Mouse (Mus musculus): ENCODE measurements around the gene Slc40a1. TPM values are rescaled to one million over a fixed set of nuclear protein-coding genes. Genes with fewer than 3 reads are reported as not detected.
A peak's percentile ranks its signal among the peaks of the same experiment; 100 is the strongest.

Slc40a1 gene
- polyA plus RNA-seq, 1 experiment from 2014 or later = 65.5 TPM

- Histone ChIP-seq H3K9me3 (ENCODE audit: control insufficient read depth, low read length) (no peaks in the 10 kb centered on the region), H3K4me1 (replicated peaks; ENCODE audit: control insufficient read depth, insufficient read depth) (peaks cover 4% of the 10 kb centered on the region; the same call in 1 of the 2 replicates), H3K27me3 (ENCODE audit: control insufficient read depth, insufficient read depth, low read length) (no peaks in the 10 kb centered on the region), H3K4me3 (ENCODE audit: low read depth, low read length) (no peak overlapping the region), H3K9ac (ENCODE audit: low read length) (no peak overlapping the region), H3K27ac (replicated peaks) (no peak overlapping the region), H3K4me2 (replicated peaks; ENCODE audit: low read depth) (no peak overlapping the region), H3K36me3 (ENCODE audit: control insufficient read depth, insufficient read depth, low read length) (no peaks in the 10 kb centered on the region)
- DNase-seq (ENCODE audit: low spot score) (no peak), ATAC-seq (ENCODE audit: low FRiP score, low TSS enrichment) (no peak)
- TF ChIP-seq EP300 (optimal IDR thresholded peaks at IDR 0.05) (no peak), CTCF (IDR thresholded peaks at IDR 0.05; ENCODE audit: low read depth) (no peak)
These were observed 65.2 kb downstream of the Slc40a1 start for GRCm38 (mm10) chr1:45861162-45861561.

GRCm38 (mm10) chr1:45860349-45860748, 66.0 kb downstream of the Slc40a1 start:
- Histone ChIP-seq H3K4me2 (replicated peaks; ENCODE audit: low read depth) (no peak overlapping the region; the same call in 1 of the 2 replicates), H3K36me3 (ENCODE audit: control insufficient read depth, insufficient read depth, low read length) (no peaks in the 10 kb centered on the region), H3K9me3 (ENCODE audit: control insufficient read depth, low read length) (no peaks in the 10 kb centered on the region), H3K27me3 (ENCODE audit: control insufficient read depth, insufficient read depth, low read length) (no peaks in the 10 kb centered on the region), H3K4me3 (ENCODE audit: low read depth, low read length) (no peak overlapping the region), H3K9ac (ENCODE audit: low read length) (no peak overlapping the region), H3K27ac (replicated peaks) (0 out of 2 replicates have a peak overlapping the region, but pooled peaks have one; percentile 53), H3K4me1 (replicated peaks; ENCODE audit: control insufficient read depth, insufficient read depth) (peaks cover 4% of the 10 kb centered on the region; the same call in 1 of the 2 replicates)
- DNase-seq (ENCODE audit: low spot score) (no peak), ATAC-seq (ENCODE audit: low FRiP score, low TSS enrichment) (no peak)
- WGBS = 18% methylated on average over 5 of the region's 5 CpGs
- TF ChIP-seq CTCF (IDR thresholded peaks at IDR 0.05; ENCODE audit: low read depth) (no peak), EP300 (optimal IDR thresholded peaks at IDR 0.05) (no peak)

Other genes starting within 250 kb of the Slc40a1 start
- 37.9 and 39.8 TPM in 2 replicates for gene Wdr75, start 131.4 kb downstream of the Slc40a1 start, polyA plus RNA-seq (2015; fragmentation: Nextera tagmentation; extraction: Ambion mirVana)
- not detected in 2 replicates for gene Gm5269, start 36.2 kb downstream of the Slc40a1 start, polyA plus RNA-seq (2015; fragmentation: Nextera tagmentation; extraction: Ambion mirVana)
- 0.23 and 0.62 TPM in 2 replicates for gene Dnah7b, start 139.8 kb upstream of the Slc40a1 start, polyA plus RNA-seq (2015; fragmentation: Nextera tagmentation; extraction: Ambion mirVana)